Mouse (Mus musculus): ENCODE measurements around the gene Tmem170b. TPM values are rescaled to one million over a fixed set of nuclear protein-coding genes. Genes with fewer than 3 reads are reported as not detected.

Gene Tmem170b
- total RNA-seq, 1 experiment from 2014 or later, result 18.7 TPM

- ATAC-seq (replicated peaks; ENCODE audit: insufficient number of reproducible peaks, low FRiP score, low TSS enrichment, poor library complexity, severe bottlenecking), result peak; percentile 50
Measured at GRCm38 (mm10) chr13:41607589-41607988, 1.9 kb downstream of the Tmem170b start.

DNA sequence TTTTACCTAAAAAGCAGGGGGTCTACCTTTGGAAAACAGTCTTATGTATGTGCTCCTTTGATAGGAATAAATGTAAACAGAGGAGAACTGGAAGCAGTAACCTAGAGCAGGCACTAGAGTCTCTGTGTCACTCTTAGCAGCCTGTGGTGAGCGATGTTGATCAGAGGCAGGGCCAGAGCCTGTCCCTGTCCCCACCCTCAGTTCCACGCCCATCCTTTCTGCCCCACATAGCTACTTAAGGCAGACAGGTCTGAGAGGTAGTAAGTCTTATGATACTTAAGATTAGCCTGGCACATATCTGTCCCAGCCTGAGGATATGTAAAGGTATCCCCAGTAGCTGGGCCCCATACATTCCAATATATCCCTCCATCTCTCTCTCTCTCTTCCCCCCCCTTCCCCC lies 2.9 kb downstream of the Tmem170b start:
- ATAC-seq (replicated peaks; ENCODE audit: insufficient number of reproducible peaks, low FRiP score, low TSS enrichment, poor library complexity, severe bottlenecking), result no peak

GRCm38 (mm10) chr13:41611046-41611445 lies 5.3 kb downstream of the Tmem170b start:
- no peak for ATAC-seq (replicated peaks; ENCODE audit: insufficient number of reproducible peaks, low FRiP score, low TSS enrichment, poor library complexity, severe bottlenecking)

GRCm38 (mm10) chr13:41614539-41614938 lies 8.8 kb downstream of the Tmem170b start:
- no peak for ATAC-seq (replicated peaks; ENCODE audit: insufficient number of reproducible peaks, low FRiP score, low TSS enrichment, poor library complexity, severe bottlenecking)

DNA sequence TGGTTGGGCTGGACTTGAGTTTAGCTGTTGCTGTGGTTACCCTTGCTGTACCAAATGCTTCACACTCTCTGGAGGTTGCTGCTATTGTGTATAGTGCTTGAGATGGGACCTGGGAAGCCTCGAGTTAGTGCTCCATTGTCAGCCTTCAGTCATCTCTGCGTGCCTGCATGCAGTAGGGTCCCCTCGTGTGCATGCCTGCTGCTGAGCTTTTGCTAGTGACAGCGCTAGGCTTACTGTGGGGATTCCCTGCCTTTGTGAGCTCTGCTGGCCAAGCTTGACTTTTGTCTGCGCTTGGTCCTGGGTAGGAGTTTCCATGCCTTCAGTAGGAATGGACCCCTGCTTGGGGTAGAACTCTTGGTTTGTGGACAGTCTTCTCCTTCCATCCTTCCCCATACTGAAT lies 9.3 kb downstream of the Tmem170b start:
- ATAC-seq (replicated peaks; ENCODE audit: insufficient number of reproducible peaks, low FRiP score, low TSS enrichment, poor library complexity, severe bottlenecking), result no peak

GRCm38 (mm10) chr13:41619470-41619869 lies 13.8 kb downstream of the Tmem170b start:
- ATAC-seq (replicated peaks; ENCODE audit: insufficient number of reproducible peaks, low FRiP score, low TSS enrichment, poor library complexity, severe bottlenecking), result peak; percentile 69

DNA sequence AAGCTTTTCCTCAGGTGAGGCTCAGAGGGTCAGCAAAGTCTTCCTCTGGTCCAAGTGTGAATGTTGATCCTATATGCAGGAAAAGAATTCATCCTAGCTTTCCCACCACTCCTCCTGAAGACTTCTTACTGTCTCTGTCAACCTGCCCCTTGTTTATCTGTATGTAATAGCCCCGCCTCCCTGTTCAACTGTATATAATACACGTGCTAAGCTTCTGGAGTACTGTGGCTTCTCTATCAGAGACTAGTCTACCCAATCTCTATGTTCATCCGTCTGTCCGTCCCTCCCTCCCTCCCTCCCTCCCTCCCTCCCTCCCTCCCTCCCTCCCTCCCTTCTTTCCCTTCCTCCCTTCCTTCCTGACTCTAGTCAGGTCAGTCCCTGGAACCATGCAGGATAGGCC lies 14.4 kb downstream of the Tmem170b start:
- no peak for ATAC-seq (replicated peaks; ENCODE audit: insufficient number of reproducible peaks, low FRiP score, low TSS enrichment, poor library complexity, severe bottlenecking)

DNA sequence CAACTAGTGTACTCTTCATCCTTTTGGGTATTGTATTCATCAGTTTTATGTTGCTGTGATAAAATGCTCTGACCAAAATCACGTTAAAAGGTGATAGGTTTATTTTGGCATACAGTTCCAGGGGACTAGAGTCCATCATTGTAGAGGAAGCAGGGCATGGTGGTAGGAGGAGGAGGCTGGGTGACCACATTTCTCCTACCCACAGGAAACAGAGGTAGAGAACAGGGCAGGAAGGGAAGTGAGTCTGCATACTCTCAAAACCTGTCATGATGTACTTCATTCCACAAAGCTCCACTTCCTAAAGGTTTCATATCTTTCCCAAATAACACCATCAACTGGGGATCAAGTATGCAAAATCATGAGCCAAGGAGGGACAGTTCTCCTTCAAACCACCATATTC lies 18.4 kb downstream of the Tmem170b start:
- ATAC-seq (replicated peaks; ENCODE audit: insufficient number of reproducible peaks, low FRiP score, low TSS enrichment, poor library complexity, severe bottlenecking), result no peak

GRCm38 (mm10) chr13:41625248-41625647 lies 19.5 kb downstream of the Tmem170b start:
- ATAC-seq (replicated peaks; ENCODE audit: insufficient number of reproducible peaks, low FRiP score, low TSS enrichment, poor library complexity, severe bottlenecking), result no peak

- ATAC-seq (replicated peaks; ENCODE audit: insufficient number of reproducible peaks, low FRiP score, low TSS enrichment, poor library complexity, severe bottlenecking), result no peak
Measured at GRCm38 (mm10) chr13:41627277-41627916, 21.7 kb downstream of the Tmem170b start.

DNA sequence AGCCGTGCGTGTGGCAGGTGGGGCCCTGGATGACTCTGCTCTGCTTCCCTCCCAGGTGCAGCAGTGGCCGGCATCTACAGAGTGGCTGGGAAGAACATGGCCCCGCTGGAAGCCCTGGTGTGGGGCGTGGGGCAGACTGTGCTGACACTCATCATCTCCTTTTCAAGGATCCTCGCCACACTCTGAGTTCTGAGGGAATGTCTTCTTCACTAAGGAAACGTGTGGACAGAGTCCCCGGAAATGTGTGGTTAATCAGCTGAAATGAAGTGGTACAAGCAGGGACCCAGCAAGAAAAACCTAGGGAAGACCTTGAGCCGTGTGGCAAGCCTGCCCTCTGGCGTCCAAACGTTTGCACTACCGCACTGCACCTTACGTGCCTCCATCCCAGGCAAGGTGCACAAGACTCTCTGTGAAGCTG lies 28.7 kb downstream of the Tmem170b start:
- peak; percentile 85 for ATAC-seq (replicated peaks; ENCODE audit: insufficient number of reproducible peaks, low FRiP score, low TSS enrichment, poor library complexity, severe bottlenecking)

DNA sequence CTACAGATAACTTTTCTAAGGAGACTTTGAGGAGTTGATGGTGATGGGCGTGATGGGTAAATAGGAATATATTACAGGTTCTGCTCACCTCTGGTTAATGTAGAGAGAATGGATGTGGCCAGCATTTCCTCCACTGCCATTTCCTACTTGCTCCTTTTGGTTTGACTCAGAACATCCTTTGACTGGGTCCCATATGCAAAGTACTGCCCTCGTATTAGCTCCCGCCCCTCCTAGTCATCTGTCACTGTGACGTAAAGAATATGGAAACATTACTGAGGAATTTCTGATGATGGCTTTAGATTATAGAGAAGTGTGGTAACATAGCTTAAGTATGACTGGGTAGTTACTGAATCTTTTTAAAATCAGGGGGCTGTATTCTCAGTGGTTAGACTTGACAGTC lies 32.4 kb downstream of the Tmem170b start:
- ATAC-seq (replicated peaks; ENCODE audit: insufficient number of reproducible peaks, low FRiP score, low TSS enrichment, poor library complexity, severe bottlenecking), result no peak

DNA sequence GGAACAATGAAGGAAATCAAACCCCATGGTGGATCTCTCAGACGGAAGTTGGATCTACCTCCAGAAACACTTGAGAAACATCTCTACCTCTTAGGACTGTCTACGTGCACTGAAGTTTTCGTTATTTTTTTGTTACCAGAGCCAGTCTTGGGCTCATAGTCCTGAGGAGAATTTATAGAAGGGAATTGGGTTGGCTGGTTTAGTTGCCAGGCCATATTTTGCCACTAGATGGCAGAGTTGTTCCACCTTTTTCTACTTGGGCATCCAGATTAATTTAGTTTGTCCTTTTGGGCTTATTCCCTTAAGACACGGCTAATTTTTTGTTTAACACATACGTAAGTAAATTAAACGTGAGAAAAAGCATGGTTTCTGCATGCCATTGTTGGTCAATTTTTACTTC lies 37.1 kb downstream of the Tmem170b start:
- ATAC-seq (replicated peaks; ENCODE audit: insufficient number of reproducible peaks, low FRiP score, low TSS enrichment, poor library complexity, severe bottlenecking), result 0 out of 2 replicates have a peak, but pooled peaks have one; percentile 33

GRCm38 (mm10) chr13:41643798-41644197 lies 38.1 kb downstream of the Tmem170b start:
- ATAC-seq (replicated peaks; ENCODE audit: insufficient number of reproducible peaks, low FRiP score, low TSS enrichment, poor library complexity, severe bottlenecking), result no peak

DNA sequence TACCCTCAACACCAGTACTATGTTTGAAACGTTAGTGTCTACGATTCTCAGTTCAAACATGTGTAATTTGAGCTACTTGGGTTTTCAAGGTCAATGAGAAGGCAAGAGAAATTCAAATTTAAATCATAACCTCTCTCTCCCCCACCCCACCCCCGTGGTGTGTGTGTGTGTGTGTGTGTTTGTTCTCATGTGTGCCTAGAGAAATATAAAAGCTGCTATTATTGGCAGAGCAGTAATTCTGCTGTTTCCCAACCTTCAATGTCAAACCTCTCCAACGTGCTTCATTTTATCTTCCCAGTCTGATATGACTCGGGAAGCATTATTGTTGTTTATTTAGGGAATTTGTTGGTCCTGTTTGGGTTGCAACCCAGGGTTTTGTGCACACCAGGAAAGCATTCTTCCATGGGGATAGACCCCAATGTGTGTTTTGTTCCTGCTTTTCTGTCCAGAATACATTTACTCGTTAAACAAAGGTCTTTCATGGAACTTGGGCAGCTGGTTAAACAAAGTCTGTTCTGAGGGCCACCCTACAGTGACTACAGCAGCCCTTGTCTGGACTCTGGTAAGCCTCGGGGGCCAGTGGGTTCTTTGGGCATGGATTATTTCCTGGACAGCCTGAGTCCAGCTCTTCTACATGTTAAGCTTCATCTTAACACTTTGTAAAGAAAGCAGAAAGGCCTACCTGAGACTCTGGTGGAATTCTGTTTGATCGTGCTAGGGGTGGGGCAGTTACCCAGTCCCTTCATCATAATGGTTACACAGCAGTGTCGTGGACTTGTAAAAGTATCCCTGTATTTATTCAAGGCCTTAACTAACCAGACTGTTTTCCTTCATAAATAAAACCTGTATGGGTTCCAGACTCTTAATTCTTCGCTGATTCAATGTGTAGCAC lies 39.1 kb downstream of the Tmem170b start:
- no peak for ATAC-seq (replicated peaks; ENCODE audit: insufficient number of reproducible peaks, low FRiP score, low TSS enrichment, poor library complexity, severe bottlenecking)

- no peak for ATAC-seq (replicated peaks; ENCODE audit: insufficient number of reproducible peaks, low FRiP score, low TSS enrichment, poor library complexity, severe bottlenecking)
Measured at GRCm38 (mm10) chr13:41645483-41645859, 39.8 kb downstream of the Tmem170b start.

DNA sequence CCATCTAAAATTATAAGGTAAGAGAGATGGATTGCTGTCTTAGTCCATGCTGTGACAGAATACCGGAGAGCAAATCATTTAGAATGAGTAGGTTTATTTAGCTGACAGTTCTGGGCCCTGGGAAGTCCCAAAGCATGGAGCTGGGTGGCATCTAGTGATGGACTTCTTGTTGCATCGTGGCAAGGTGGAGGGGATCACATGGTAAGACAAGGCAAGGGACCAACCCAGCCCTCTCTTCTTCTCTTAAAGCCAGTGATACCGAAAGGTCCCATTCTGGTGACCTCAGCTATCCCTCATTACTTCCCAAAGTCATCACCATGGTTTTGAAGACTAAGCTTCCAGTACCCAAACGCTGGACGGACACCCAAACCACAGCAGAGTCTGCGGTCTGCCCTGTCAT lies 42.3 kb downstream of the Tmem170b start:
- ATAC-seq (replicated peaks; ENCODE audit: insufficient number of reproducible peaks, low FRiP score, low TSS enrichment, poor library complexity, severe bottlenecking), result no peak

DNA sequence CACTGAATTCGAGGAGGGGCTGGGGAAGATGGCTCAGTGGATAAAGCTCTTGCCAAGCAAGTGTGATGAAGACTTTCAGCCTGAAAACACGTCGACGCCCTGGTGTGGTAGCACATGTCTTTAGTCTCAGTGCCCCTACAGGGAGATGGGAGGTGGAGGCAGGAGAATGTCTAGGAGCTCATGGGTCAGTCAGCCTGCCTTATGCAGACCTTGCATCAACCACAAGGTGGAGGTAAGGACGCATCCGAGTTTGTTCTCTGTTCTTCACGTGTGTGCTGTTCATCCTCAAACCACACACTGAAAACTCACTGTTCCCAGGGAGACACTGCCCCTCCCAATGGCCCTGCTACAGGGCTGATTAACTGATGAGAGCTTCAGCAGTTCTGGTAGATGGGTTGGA lies 45.0 kb downstream of the Tmem170b start:
- no peak for ATAC-seq (replicated peaks; ENCODE audit: insufficient number of reproducible peaks, low FRiP score, low TSS enrichment, poor library complexity, severe bottlenecking)

DNA sequence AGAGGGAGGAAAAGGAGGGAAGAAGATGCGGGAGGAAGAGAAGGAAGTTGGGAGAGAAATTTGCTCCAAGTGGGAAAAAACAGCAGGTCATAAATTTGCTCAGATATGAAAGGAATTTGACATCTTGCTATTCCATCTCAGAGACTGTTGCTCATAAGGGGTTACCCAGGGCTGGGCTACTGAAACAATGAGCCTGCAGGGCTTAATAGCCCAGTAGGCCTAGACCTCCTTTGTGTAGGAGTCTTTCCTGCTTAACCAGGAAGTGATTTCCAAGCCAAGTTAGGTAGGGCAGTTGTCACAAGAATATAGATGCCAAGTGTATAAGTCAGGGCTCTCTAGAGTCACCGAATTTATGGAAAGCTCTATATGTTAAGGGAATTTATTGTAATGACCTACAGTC lies 48.1 kb downstream of the Tmem170b start:
- ATAC-seq (replicated peaks; ENCODE audit: insufficient number of reproducible peaks, low FRiP score, low TSS enrichment, poor library complexity, severe bottlenecking), result no peak

DNA sequence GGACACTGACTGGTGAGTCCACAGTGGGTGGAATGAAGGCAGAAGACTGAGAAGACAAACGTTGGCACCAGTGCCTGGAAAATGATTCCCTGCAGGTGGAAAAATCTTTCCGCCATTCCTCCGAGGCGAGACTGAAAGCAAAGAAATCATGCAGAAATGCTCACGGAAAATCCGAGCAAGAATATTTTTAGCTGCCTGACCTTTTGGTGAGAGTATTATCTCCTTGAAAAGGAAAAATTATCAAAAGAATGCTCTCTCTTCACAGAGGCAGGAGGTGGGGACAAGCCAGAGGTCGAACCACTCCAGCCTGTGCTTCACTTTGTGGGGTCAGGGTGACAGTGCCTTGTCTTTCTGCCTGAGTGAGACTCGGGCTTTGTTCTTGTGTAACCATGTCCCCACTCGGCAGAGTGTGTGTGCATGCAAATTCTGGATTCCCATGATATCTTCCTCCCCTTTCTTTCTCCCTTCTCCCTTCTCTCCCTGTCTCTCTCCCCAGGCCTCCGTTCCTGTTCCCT lies 49.9 kb downstream of the Tmem170b start:
- no peak for ATAC-seq (replicated peaks; ENCODE audit: insufficient number of reproducible peaks, low FRiP score, low TSS enrichment, poor library complexity, severe bottlenecking)

Data from monocyte, adult 5-6 weeks (primary cell).